Mouse (Mus musculus) ES-Bruce4 (cell line): ENCODE measurements around the gene Rabggta. TPM values are rescaled to one million over a fixed set of nuclear protein-coding genes. Genes with fewer than 3 reads are reported as not detected.

ENCODE experiments used
- H3K27ac ChIP-seq: 2 replicates; pipeline ENCODE4 v1.5.1; 2012; ENCODE audit warnings: low read length, inconsistent platforms; ENCODE audit not compliant: insufficient read depth
- H3K27me3 ChIP-seq: 2 replicates; pipeline ENCODE4 v1.6.1; 2012; ENCODE audit warnings: mild to moderate bottlenecking, low read length, inconsistent platforms; ENCODE audit not compliant: control insufficient read depth, poor library complexity, insufficient read depth, severe bottlenecking
- H3K36me3 ChIP-seq: 2 replicates; pipeline ENCODE4 v1.6.1; 2012; ENCODE audit warnings: inconsistent platforms, mild to moderate bottlenecking, low read length, moderate library complexity; ENCODE audit not compliant: control insufficient read depth, poor library complexity, insufficient read depth, severe bottlenecking
- H3K4me1 ChIP-seq: one replicate; pipeline ENCODE4 v1.8.1; 2011; ENCODE audit warnings: low read length; ENCODE audit not compliant: control insufficient read depth, insufficient read depth
- H3K4me3 ChIP-seq: 2 replicates; pipeline ENCODE4 v1.5.1; 2011; ENCODE audit warnings: low read depth, mild to moderate bottlenecking, low read length
- H3K9ac ChIP-seq: 2 replicates; pipeline ENCODE4 v1.6.1; 2012; ENCODE audit warnings: low read depth, mild to moderate bottlenecking, inconsistent platforms; ENCODE audit not compliant: poor library complexity, severe bottlenecking
- H3K9me3 ChIP-seq: replicated peaks from 2 replicates; pipeline ENCODE4 v1.6.1; 2012; ENCODE audit warnings: mild to moderate bottlenecking, low read length, inconsistent platforms; ENCODE audit not compliant: control insufficient read depth, poor library complexity, insufficient read depth, severe bottlenecking
- CTCF ChIP-seq: IDR thresholded peaks from one replicate; pipeline ENCODE4 v1.8.1; 2011; ENCODE audit warnings: low read depth, low read length
- EP300 ChIP-seq: IDR thresholded peaks from 2 replicates; pipeline ENCODE4 v1.6.1; 2011; ENCODE audit warnings: low read depth, low read length; ENCODE audit not compliant: insufficient read depth
- POLR2A ChIP-seq: IDR thresholded peaks from one replicate; pipeline ENCODE4 v1.8.1; 2011; ENCODE audit warnings: low read length; ENCODE audit not compliant: insufficient read depth
- polyA plus RNA-seq: library from polyadenylated mRNA; stranded (reverse); fragments of >200 nt; gene quantifications from 2 replicates; pipeline ENCODE4 v1.2.4, GENCODE M21; 2011; ENCODE audit warnings: low read depth; ENCODE audit not compliant: missing spikeins, insufficient read depth, insufficient read length

Rabggta gene
- polyA plus RNA-seq, 1 experiment, result 42.5 TPM

GRCm38 (mm10) chr14:55735758-55736157 lies 13.7 kb upstream of the Rabggta start:
- TF ChIP-seq CTCF, result no peak
- no peak for TF ChIP-seq EP300
- TF ChIP-seq POLR2A, result no peak
- Histone ChIP-seq H3K36me3 (no peaks in the 10 kb centered on the region; the same call in 1 of the 2 replicates), H3K9me3 (no peaks in the 10 kb centered on the region), H3K27me3 (no peaks in the 10 kb centered on the region), H3K9ac (no peak overlapping the region), H3K4me1 (no peaks in the 10 kb centered on the region), H3K4me3 (no peak overlapping the region), H3K27ac (no peak overlapping the region)

DNA sequence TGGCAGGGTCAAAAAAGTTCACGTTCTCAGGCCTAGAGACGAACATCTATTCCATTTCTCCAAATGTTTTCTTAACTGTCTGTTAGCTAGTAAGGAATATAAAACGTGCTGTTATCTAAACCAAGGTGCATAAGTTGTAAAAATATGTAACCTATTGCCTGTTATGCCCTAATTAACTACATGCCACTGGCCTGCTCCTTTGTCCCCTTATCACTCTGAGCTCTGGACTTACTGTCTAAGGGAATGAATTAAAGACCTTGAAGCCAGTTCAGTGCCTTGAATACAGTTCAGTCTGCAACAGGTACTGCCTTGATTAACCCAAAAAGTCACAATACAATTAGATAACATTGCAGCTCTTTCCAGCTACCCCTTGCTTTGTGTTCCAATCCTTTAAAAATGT lies 13.3 kb upstream of the Rabggta start:
- H3K4me1 ChIP-seq, result no peaks in the 10 kb centered on the region
- no peaks in the 10 kb centered on the region for H3K27me3 ChIP-seq
- no peaks in the 10 kb centered on the region for H3K9me3 ChIP-seq
- no peak for TF ChIP-seq EP300
- TF ChIP-seq POLR2A, result no peak
- no peak for TF ChIP-seq CTCF
- no peak overlapping the region for H3K9ac ChIP-seq
- H3K27ac ChIP-seq, result no peak overlapping the region
- H3K4me3 ChIP-seq, result no peak overlapping the region
- no peaks in the 10 kb centered on the region; the same call in 1 of the 2 replicates for H3K36me3 ChIP-seq

DNA sequence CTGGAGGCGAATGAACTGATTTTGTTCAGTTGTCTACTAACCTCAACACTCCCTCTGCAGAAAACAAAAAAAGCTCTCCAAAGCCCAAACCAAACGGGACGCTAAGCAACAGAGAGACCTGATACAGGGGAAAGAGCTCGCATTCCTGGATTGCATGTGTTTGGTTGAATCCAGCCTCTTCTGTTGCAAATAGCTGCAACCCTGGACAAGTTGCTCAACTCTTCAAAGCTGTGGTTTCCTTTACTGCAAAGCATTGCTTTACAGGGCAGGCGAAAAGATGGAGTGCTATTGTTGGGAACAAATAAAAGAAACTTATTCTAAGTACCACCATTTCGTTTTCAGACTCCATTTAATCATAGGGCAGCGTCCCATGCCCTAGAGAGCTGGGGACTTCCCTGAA lies 12.8 kb upstream of the Rabggta start:
- H3K36me3 ChIP-seq, result no peaks in the 10 kb centered on the region; the same call in 1 of the 2 replicates
- H3K9ac ChIP-seq, result no peak overlapping the region
- no peaks in the 10 kb centered on the region for H3K27me3 ChIP-seq
- no peak for TF ChIP-seq CTCF
- no peak for TF ChIP-seq EP300
- TF ChIP-seq POLR2A, result no peak
- H3K9me3 ChIP-seq, result no peaks in the 10 kb centered on the region
- H3K4me3 ChIP-seq, result no peak overlapping the region
- no peak overlapping the region for H3K27ac ChIP-seq
- no peaks in the 10 kb centered on the region for H3K4me1 ChIP-seq

GRCm38 (mm10) chr14:55733889-55734288 lies 11.8 kb upstream of the Rabggta start:
- H3K27ac ChIP-seq, result no peak overlapping the region
- no peaks in the 10 kb centered on the region for H3K9me3 ChIP-seq
- no peaks in the 10 kb centered on the region; the same call in 1 of the 2 replicates for H3K36me3 ChIP-seq
- no peaks in the 10 kb centered on the region for H3K4me1 ChIP-seq
- H3K27me3 ChIP-seq, result no peaks in the 10 kb centered on the region
- H3K9ac ChIP-seq, result no peak overlapping the region
- TF ChIP-seq EP300 (no peak), POLR2A (no peak), CTCF (no peak)
- no peak overlapping the region for H3K4me3 ChIP-seq

DNA sequence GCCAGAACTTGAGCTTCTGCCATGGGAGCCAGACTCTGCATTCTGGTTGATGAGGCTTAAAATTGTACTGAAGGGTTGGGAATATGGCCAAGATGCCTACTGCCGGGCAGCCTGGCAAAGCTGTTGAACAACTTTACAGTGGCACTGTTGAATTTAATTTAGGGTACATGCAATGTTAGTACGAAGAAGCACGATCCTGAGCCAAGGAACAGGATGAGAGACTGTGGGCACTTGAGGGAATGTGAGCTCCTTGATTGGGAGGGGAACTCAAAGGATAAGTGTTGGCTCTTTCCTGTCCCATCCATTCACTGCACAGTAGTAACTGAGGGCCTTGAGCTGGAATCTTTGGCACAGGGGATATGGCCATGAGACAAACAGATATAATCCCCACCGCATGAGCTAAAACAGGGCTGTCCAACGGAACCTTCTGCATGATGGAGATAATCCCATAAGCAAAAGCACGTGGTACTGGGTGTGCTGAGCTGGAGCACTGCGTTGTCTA lies 8.5 kb upstream of the Rabggta start:
- no peak for TF ChIP-seq CTCF
- TF ChIP-seq EP300, result no peak
- no peak for TF ChIP-seq POLR2A
- Histone ChIP-seq H3K9me3 (no peaks in the 10 kb centered on the region), H3K27me3 (no peaks in the 10 kb centered on the region), H3K4me1 (no peaks in the 10 kb centered on the region), H3K9ac (no peak overlapping the region), H3K36me3 (no peaks in the 10 kb centered on the region), H3K27ac (no peak overlapping the region), H3K4me3 (no peak overlapping the region)

DNA sequence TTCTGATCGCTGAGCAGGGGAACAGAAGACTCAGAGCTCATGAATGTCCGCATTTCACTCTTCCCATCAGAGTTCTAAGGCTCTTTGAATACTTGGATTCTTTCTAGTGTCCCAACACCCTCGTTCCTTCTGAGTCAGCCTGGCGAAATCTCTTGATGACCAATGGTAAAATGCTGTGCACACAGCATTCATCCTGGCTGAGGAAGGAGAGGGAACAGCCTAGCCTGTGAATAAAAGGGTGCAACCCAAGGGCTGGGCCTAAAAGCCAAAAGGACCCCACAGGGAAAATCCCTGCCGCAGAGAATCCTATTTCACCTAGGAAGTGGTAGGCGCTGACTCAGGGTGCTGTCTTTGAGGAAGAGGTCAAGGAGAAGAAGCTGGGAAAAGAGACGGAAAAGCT lies 8.1 kb upstream of the Rabggta start:
- H3K9me3 ChIP-seq, result no peaks in the 10 kb centered on the region
- H3K9ac ChIP-seq, result no peak overlapping the region
- H3K4me3 ChIP-seq, result no peak overlapping the region
- H3K4me1 ChIP-seq, result no peaks in the 10 kb centered on the region
- TF ChIP-seq POLR2A, result no peak
- H3K36me3 ChIP-seq, result no peaks in the 10 kb centered on the region
- H3K27me3 ChIP-seq, result no peaks in the 10 kb centered on the region
- no peak overlapping the region for H3K27ac ChIP-seq
